ENCODE assay signal across 13 mouse cellular contexts in genomic region chr10:12722111-12722510, GRCm38 (mm10).
"Had no signal": no experiment of that assay in that cellular context is flagged by ENCODE, and none has a peak within 500 bp of the region (broad histone marks: within the 10 kb centered on the region; RNA-seq: fewer than 3 reads in every experiment).

No protein-coding gene starts in this region.

- H3K9me3 ChIP-seq: limb, embryonic 15.5 days; liver, embryonic 12.5 days; midbrain, embryonic 10.5 days; neural tube, embryonic 15.5 days had no signal

- H3K4me3 ChIP-seq: left cerebral cortex, adult 2 months; limb, embryonic 15.5 days; liver, embryonic 12.5 days; midbrain, embryonic 10.5 days; myocyte; neural tube, embryonic 15.5 days had no signal

- H3K9ac ChIP-seq: limb, embryonic 15.5 days; liver, embryonic 12.5 days; lung, embryonic 14.5 days; neural tube, embryonic 15.5 days had no signal

- H3K27ac ChIP-seq: left cerebral cortex, adult 2 months; limb, embryonic 15.5 days; liver, embryonic 12.5 days; midbrain, embryonic 10.5 days; neural tube, embryonic 15.5 days had no signal

- H3K4me2 ChIP-seq: limb, embryonic 15.5 days; liver, embryonic 12.5 days; lung, embryonic 14.5 days; neural tube, embryonic 15.5 days had no signal

- H3K27me3 ChIP-seq: limb, embryonic 15.5 days; liver, embryonic 12.5 days; neural tube, embryonic 15.5 days had no signal

- H3K36me3 ChIP-seq: neural tube, embryonic 15.5 days had no signal

- DNase-seq: layer of hippocampus, adult 9-11 months; lung, embryonic 14.5 days; lung, postnatal 10 days; lung, postnatal 4 days; midbrain, embryonic 14.5 days; right cerebral cortex, adult 18-20 months; right cerebral cortex, postnatal 25 days had no signal

- ATAC-seq: liver, embryonic 12.5 days had no signal
